Mouse (Mus musculus) cortical plate, adult 2 months (tissue): Measurements from ENCODE around the gene Mecr.

Source experiments
- CTCF ChIP-seq: fragments of 200-500 bp; IDR thresholded peaks from 2 replicates; pipeline ENCODE4 v1.5.1; 2011; ENCODE audit warnings: mild to moderate bottlenecking, control low read depth, low read length; ENCODE audit not compliant: insufficient read depth; ENCODE audit errors: extremely low read depth
- POLR2A ChIP-seq: fragments of 200-500 bp; IDR thresholded peaks from 2 replicates; pipeline ENCODE4 v1.6.1; 2011; ENCODE audit warnings: mild to moderate bottlenecking, low read length, control low read depth; ENCODE audit not compliant: insufficient read depth; ENCODE audit errors: extremely low read depth

DNA sequence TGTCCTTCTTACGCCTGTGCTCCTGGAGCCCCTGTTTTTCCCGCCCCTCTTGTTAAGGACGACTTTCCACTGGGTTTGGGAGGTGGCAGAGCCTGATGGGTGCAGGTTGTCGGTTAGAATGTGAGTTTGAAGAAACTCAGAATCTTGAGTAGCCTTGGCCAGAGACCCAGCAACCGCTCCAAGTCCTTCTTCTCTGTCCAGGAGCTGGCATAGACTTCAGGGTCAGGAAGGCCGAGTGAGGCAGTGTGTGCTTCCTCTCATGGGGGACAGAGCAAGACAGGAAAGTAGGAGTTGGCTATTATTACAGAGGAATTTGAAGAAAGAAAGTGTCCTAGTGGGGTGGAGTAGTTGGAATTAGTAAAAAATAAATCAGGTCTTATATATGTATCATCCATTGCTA lies 40.3 kb downstream of the Mecr start:
- TF ChIP-seq POLR2A (no peak), CTCF (no peak)
